Mouse (Mus musculus) frontal cortex, adult (tissue): ENCODE measurements around the gene Eif3g.

Experiments used
- ATAC-seq: cut with Nextera tagmentation; 2 replicates; pipeline ENCODE4 v1.9.2; 2017; ENCODE audit warnings: mild to moderate bottlenecking, moderate library complexity, mixed read lengths; ENCODE audit not compliant: low TSS enrichment

Eif3g gene

GRCm38 (mm10) chr9:20898511-20899073, at the start of gene Eif3g:
TSS of gene Eif3g (minus strand) at chr9:20898623.
- peak; percentile 76 for ATAC-seq

- no peak for ATAC-seq
Measured at GRCm38 (mm10) chr9:20946066-20946880, 47.9 kb upstream of the Eif3g start.

GRCm38 (mm10) chr9:20944697-20945370, 46.4 kb upstream of the Eif3g start:
- ATAC-seq = no peak

- no peak for ATAC-seq
Measured at GRCm38 (mm10) chr9:20943911-20944310, 45.5 kb upstream of the Eif3g start.

GRCm38 (mm10) chr9:20943396-20943795, 45.0 kb upstream of the Eif3g start:
- ATAC-seq = no peak

GRCm38 (mm10) chr9:20923258-20923657, 24.8 kb upstream of the Eif3g start:
- no peak for ATAC-seq

GRCm38 (mm10) chr9:20916160-20916559, 17.7 kb upstream of the Eif3g start:
- no peak; the same call in 1 of the 2 replicates for ATAC-seq

GRCm38 (mm10) chr9:20909948-20910347, 11.5 kb upstream of the Eif3g start:
- peak; percentile 74 for ATAC-seq

- ATAC-seq = no peak
Measured at GRCm38 (mm10) chr9:20902174-20902491, 3.7 kb upstream of the Eif3g start.

GRCm38 (mm10) chr9:20901466-20902173, 3.2 kb upstream of the Eif3g start:
- peak; percentile 45 for ATAC-seq

- ATAC-seq = peak; percentile 32
Measured at GRCm38 (mm10) chr9:20897736-20898510, 500 bp downstream of the Eif3g start.

- no peak for ATAC-seq
Measured at GRCm38 (mm10) chr9:20895382-20895781, 3.0 kb downstream of the Eif3g start.

- no peak for ATAC-seq
Measured at GRCm38 (mm10) chr9:20894629-20895028, 3.8 kb downstream of the Eif3g start.

GRCm38 (mm10) chr9:20893590-20894343, 4.7 kb downstream of the Eif3g start:
- ATAC-seq = no peak

GRCm38 (mm10) chr9:20893069-20893468, 5.4 kb downstream of the Eif3g start:
- no peak for ATAC-seq

GRCm38 (mm10) chr9:20892104-20892653, 6.2 kb downstream of the Eif3g start:
- ATAC-seq = no peak

GRCm38 (mm10) chr9:20891339-20892103, 6.9 kb downstream of the Eif3g start:
- no peak for ATAC-seq

- ATAC-seq = no peak
Measured at GRCm38 (mm10) chr9:20890411-20890810, 8.0 kb downstream of the Eif3g start.
